Mouse (Mus musculus): ENCODE results near the gene Cers6. TPM values are rescaled to one million over a fixed set of nuclear protein-coding genes. Genes with fewer than 3 reads are reported as not detected.
A peak's percentile ranks its signal among the peaks of the same experiment; 100 is the strongest.

Cers6 gene
- total RNA-seq, 4 experiments from 2014 or later = 78.4 to 93.3 (median 91.6) TPM

DNA sequence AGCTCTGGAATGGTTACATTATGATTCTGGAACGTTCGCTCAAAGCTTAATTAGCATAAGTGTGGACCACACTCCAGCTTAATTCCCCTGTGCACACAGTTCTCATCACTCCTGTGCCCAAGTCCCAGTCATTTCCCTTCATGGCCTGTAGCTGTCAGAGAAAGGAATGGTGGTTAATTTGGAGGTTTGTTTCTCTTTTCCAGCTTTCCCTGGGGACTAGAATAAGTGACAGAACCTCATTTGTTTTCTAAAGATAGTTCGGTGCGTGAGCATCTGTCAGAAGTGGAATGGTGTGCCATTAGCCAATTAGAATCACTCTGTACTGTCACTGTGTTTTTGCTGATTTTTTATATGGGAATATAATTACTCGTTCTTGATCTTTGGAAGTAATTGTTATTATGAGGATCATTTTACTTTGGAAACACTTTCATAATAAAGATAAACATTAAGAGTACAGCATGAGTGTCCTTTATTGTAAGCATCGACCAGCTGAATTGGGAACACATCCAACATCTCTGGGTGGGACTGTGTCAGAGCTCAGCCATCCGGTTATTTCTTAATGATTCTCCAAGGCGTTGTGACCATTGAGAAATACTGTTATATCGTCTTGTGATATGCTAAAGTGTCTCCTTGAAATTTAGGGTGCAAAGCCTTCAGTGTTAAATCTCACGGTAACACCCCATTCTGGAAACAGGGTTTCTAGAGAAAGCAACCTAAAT is 252.7 kb downstream of the Cers6 start:
- DNase-seq (ENCODE audit: low spot score in 2 of 2) = no peak

GRCm38 (mm10) chr2:69115921-69116320 is 254.7 kb downstream of the Cers6 start:
- DNase-seq (ENCODE audit: low spot score in 2 of 2) = no peak

GRCm38 (mm10) chr2:69116767-69117166 is 255.5 kb downstream of the Cers6 start:
- DNase-seq (ENCODE audit: low spot score in 2 of 2) = peak in 1 of 2 experiments; percentile 38

DNA sequence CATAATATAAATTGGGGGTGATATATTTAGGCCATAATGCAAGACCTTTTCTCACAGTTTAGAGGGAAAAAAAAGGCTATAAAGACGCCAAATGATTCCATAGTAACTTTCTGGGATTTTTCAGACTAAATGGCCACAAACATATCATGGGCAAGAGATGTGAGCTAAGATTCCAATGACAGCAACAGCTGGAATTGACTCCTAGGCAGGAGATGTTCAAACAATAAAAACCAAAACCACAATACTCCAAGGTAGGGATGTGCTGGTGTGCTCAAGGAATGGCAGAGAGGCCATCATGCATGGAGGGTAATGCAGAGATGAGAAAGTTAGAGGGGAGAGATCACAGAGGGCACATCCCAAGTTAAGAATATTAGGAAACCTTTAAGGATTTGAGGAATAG is 257.8 kb downstream of the Cers6 start:
- no peak for DNase-seq (ENCODE audit: low spot score in 2 of 2)

GRCm38 (mm10) chr2:69119718-69120117 is 258.5 kb downstream of the Cers6 start:
- DNase-seq (ENCODE audit: low spot score in 2 of 2) = no peak

DNA sequence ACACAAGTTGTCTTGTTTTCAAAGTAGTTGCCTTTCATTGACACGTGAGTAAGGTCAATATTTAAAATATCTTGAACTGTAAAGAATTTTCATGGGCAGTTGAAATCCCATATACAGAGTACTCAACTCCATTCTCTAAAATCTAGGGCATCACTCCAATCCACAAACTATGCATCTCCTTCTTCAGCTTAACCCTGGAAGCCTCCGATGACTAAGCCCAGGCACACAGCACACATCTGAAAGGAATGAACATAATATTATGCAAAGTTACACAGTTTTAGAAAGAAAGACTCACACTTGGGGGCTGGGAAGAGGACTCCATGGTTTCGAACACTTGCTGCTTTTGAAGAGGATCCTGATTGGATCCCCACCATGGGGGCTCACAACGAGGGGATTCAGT is 260.4 kb downstream of the Cers6 start:
- no peak for DNase-seq (ENCODE audit: low spot score in 2 of 2)

GRCm38 (mm10) chr2:69125425-69125824 is 264.2 kb downstream of the Cers6 start:
- no peak for DNase-seq (ENCODE audit: low spot score in 2 of 2)

DNA sequence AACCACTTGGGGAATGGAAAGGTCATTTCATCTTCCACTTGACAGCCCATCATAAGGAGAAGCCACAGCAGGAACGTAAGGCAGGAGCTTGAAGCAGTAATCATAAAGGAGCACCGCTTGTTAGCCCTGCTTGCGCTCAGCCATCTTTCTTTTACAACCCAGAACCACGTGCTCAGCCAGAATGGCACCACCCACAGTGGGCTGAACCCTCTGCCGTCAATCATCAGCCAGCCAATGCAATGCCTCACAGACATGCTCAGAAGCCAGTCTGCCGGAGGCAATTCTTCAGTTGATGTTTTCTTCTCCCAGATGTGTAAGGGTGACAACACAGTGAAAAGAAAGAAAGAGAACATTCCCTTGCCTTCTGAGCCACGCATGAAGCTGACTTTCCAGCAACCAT is 267.1 kb downstream of the Cers6 start:
- no peak for DNase-seq (ENCODE audit: low spot score in 2 of 2)

DNA sequence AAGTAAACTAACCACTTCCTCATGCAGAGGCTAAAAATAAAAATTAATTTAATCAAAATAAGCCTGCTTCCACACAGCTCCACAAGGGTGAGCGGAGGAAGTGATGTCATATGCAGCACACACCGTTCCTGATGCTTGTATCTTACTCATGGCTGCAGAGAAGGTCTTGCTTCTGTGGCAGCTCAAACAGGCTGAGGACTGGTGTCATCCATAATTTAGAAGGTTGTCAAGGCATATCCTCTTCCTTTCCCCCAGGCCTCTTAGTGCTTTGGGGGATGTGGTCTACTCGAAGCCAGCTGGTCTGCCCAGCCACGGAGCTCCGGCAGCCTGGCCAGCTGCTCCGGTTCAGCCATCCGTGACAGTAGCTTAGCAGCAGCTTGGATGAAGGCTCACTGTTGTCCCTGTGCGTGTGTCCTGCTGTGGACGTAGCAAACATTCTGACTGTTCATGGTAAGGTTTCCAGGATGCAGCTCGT is 267.7 kb downstream of the Cers6 start:
- DNase-seq (ENCODE audit: low spot score in 2 of 2) = no peak

- DNase-seq (ENCODE audit: low spot score in 2 of 2) = no peak
Measured at GRCm38 (mm10) chr2:69129425-69130210, 268.4 kb downstream of the Cers6 start.

- DNase-seq (ENCODE audit: low spot score in 2 of 2) = no peak
Measured at GRCm38 (mm10) chr2:69132046-69132445, 270.8 kb downstream of the Cers6 start.

DNA sequence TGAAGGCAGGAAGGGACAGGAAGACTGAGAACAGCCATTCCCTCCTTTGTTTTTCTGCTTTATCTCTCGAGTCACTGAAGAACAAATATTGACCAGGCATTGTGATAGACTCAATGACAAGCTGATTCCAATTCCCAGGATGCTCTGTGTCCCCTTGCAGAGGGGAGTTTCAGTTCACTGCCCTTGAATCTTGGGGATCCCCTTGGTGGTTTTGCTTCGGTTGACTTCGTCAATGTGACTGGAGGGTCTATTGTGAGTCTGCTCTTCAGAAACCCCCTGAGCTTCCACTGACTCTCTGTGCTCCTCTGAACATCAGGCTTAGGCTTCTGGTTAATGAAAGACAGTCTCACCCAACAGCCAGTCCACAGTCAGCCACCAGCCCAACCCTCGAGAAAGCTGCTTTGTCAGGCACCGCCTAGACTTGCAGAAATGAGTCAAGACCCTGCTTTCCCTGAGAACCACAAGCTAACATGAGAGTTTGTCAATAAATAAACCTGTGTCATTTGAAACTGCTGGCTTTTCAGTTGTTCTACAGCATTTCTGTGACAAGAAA is 271.3 kb downstream of the Cers6 start:
- DNase-seq (ENCODE audit: low spot score in 2 of 2) = no peak

DNA sequence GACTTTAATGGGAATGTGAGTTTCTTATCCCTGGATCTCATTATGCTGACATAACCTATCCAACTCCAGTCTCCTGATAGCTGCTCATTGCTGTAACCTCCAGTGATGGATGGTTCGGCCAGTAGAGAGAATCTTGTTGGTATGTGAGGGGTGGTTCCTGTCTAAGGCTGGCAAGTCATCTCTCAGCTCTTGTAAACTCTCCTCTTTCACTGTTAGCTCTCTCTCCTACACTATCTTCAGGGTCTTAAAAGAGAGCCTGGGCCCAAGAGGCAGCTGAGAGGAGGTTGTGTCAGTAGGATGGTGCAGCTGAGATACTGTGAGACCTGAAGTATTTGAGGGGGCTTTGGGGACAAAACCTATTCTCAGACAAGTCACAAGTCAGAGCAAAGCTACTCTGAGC is 272.9 kb downstream of the Cers6 start:
- DNase-seq (ENCODE audit: low spot score in 2 of 2) = no peak

GRCm38 (mm10) chr2:69134937-69135336 is 273.7 kb downstream of the Cers6 start:
- DNase-seq (ENCODE audit: low spot score in 2 of 2) = no peak

DNA sequence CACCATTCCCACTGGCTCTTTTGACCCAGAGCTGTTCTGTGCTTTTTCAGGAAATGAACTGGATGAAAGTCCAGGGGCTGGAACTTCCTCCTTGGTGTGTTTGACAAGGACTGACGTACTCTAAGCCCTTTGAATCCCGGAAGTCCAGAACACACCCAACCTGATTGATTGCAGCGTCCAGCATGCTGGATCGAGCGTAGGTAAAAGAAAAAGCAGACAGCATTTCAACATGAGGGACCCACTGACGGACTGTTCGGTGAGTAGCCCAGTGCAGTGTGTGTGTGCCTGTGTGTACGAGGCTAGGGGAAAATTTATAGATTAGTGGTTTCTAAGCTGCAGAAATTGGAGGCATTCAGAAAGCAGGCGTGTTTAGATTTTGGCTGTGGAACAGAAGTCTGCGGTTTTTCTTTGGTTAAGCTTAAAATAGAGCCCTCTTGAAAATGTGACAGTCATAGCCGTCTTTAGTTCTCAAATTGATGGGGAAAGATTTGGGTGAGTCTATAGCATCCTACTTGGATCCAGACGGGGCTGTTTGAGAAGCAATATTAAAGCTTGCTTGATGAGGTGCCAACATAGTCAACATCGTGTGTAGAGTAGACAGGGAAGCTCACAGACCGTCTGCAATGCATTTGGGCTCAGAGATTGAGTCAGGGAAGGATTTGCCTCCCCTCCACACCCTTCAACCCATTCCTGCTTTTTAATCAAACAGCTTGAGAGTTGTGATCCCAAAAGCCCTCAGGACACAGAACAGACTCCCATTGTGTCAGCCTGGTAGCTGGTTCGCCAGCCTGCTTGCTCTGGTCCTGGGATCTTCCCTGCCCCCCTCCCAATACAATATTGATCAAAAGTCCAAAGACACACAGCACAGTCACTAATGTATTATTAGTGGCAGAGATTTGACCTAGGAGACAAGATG is 274.7 kb downstream of the Cers6 start, which contains the start of gene Nostrin:
Nostrin (plus strand) TSS at position 140 of the 916 bp plus-strand sequence.
- DNase-seq (ENCODE audit: low spot score in 2 of 2) = no peak

- DNase-seq (ENCODE audit: low spot score in 2 of 2) = no peak
Measured at GRCm38 (mm10) chr2:69137406-69138084, 276.3 kb downstream of the Cers6 start.

DNA sequence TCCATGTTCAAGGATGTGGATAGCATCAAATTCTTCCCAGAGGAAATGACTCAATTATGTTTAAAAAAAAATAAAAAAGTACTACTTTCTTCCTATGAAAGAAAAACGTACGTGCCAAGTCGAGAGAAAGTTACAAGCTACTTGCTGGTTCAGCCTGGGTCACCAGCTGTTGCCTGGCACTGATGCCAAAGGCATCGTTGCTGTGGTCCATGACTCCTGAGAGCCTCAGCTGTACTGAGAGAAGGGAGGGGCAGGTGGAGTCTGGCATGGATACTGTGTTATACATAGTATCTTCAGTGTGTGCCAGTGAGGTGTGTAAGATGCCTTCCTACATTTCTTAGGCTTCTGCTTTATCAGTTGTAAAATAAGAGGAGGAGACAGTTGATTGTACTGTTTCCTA is 277.5 kb downstream of the Cers6 start:
- DNase-seq (ENCODE audit: low spot score in 2 of 2) = no peak

DNA sequence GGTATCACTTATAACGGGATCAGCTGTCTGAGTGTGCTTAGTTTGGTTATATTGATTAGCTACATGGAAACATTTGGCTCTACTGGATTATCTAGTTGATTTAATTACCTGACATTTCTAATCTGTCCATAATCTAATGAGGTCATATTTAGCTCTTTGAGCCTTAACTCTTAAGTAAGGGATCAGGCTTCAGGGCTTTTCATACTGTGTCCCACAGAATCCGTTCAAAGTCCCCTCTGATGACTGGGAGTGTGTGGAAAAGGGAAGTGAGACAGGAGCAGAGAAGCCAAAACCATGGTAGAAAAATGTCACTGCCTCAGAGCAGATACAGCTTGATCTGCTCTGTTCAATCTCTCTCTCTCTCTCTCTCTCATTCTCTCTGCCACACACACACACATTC is 279.0 kb downstream of the Cers6 start:
- DNase-seq (ENCODE audit: low spot score in 2 of 2) = no peak

GRCm38 (mm10) chr2:69140816-69141215 is 279.6 kb downstream of the Cers6 start:
- DNase-seq (ENCODE audit: low spot score in 2 of 2) = no peak

- DNase-seq (ENCODE audit: low spot score in 2 of 2) = no peak
Measured at GRCm38 (mm10) chr2:69148691-69149090, 287.4 kb downstream of the Cers6 start.

DNA sequence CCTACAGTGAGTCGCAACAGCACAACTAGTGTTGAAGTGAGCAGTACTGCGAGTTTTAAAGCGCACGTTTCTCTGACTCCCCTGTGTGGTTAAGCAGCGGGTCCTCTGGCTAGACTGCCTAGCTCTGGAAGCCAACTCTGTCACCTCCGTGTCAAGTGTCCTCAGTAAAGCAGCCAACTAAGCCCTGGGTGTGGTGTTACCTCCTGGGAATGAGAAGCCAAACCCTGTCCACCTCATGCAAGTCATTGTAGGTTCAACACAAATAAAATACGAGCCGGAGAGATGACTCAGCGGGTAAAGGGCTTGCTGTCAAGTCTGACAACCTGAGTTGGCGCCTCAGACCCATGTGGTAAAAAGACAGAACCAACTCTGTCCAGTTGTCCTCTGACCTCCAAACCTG is 287.9 kb downstream of the Cers6 start:
- no peak for DNase-seq (ENCODE audit: low spot score in 2 of 2)

All from layer of hippocampus, adult 8-10 months (tissue).